7 mouse cellular contexts compared by ENCODE assay signal in the genomic region with DNA sequence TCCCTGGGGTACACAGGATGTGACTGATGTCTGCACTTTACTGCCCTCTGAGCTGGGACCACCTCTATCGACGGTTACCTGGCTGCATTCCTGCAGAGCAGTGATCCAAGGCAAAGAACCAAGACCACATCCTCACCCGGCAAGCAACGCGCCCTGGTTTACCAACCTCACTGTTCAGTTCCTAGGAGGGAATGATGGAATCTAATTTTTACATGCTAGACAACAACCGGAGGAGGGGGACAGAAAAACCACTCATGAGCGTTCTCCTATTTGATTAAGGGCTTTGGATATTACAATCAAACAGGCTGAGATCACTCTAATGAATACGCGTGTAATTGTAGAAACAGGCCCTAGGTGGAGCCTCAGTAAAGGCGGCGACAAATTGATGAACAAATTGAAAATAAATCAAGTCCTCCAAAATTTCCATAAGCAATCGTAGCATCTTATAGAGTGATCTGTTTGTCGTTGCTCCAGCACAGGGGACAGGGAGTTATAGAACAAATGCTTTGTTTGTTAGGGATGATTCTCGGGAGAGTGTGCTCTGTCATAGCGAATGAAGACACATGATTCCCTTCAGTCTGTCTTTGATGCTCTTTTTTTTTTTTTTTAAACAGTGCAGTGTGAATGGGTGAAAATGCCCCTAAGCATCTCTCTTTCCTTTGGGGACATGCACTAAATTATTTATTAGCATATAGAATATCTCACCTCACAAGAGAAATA. TPM values are rescaled to one million over a fixed set of nuclear protein-coding genes. Genes with fewer than 3 reads are reported as not detected.
DNase-seq lines count a peak whose midpoint lies in the region; ATAC-seq and TF ChIP-seq lines count a peak whose summit lies in the region.

No protein-coding gene starts in this region.

- H3K27ac ChIP-seq in neural tube, embryonic 12.5 days: no peak overlapping the region
- peak overlapping the region; percentile 76; the same call in 1 of the 2 replicates for H3K27ac ChIP-seq in hindbrain, postnatal 0 days

- DNase-seq in neural tube, embryonic 10.5 days (ENCODE audit: extremely low spot score, low spot score): no peak
- peak; percentile 62 to 72 for DNase-seq in cerebellum, postnatal 10 days
- DNase-seq in hindbrain, postnatal 0 days (ENCODE audit: low spot score): peak; percentile 73
- peak; percentile 40 to 51 for DNase-seq in left cerebral cortex, postnatal 25 days (ENCODE audit: low spot score in 2 of 2)
- DNase-seq in telencephalon, adult 2 months (ENCODE audit: low read depth, low spot score): peak; percentile 27
- DNase-seq in gastrocnemius, adult 8-10 months (ENCODE audit: low spot score in 2 of 2): no peak

- intact Hi-C loops in left cerebral cortex, postnatal 25 days (cut with DNase I): loop anchor here (2.0 to 5.0 kb wide), 2 partner anchors 108 to 511 kb away; partner anchors contain the start of gene Phip

- no peaks in the 10 kb centered on the region for H3K4me1 ChIP-seq in neural tube, embryonic 12.5 days
- no peaks in the 10 kb centered on the region for H3K4me1 ChIP-seq in hindbrain, postnatal 0 days (ENCODE audit: insufficient read depth, low read length)

- TF ChIP-seq CTCF in hindbrain, postnatal 0 days (IDR thresholded peaks at IDR 0.05; ENCODE audit: low read depth): peak; percentile 65

- H3K36me3 ChIP-seq in neural tube, embryonic 12.5 days: no peaks in the 10 kb centered on the region
- no peaks in the 10 kb centered on the region for H3K36me3 ChIP-seq in hindbrain, postnatal 0 days (ENCODE audit: insufficient read depth, low read length)

- 55% methylated on average over 15 of the region's 15 CpGs for WGBS in neural tube, embryonic 12.5 days
- WGBS in hindbrain, postnatal 0 days: 34% methylated on average over 15 of the region's 15 CpGs

- no peak overlapping the region for H3K4me3 ChIP-seq in neural tube, embryonic 12.5 days
- H3K4me3 ChIP-seq in hindbrain, postnatal 0 days (ENCODE audit: low read length): no peak overlapping the region

- H3K4me2 ChIP-seq in neural tube, embryonic 12.5 days (replicated peaks): 0 out of 2 replicates have a peak overlapping the region, but pooled peaks have one; percentile 1
- peak overlapping the region; percentile 43 for H3K4me2 ChIP-seq in hindbrain, postnatal 0 days (ENCODE audit: low read depth, low read length)

- no peaks in the 10 kb centered on the region for H3K27me3 ChIP-seq in neural tube, embryonic 12.5 days (replicated peaks)
- H3K27me3 ChIP-seq in hindbrain, postnatal 0 days (ENCODE audit: insufficient read depth, low read length): no peaks in the 10 kb centered on the region

- no peaks in the 10 kb centered on the region for H3K9me3 ChIP-seq in neural tube, embryonic 12.5 days
- no peaks in the 10 kb centered on the region for H3K9me3 ChIP-seq in hindbrain, postnatal 0 days (ENCODE audit: low read length)

- peak; percentile 48; the same call in 1 of the 2 replicates for ATAC-seq in neural tube, embryonic 12.5 days (ENCODE audit: low FRiP score, low read depth)
- peak; percentile 72 for ATAC-seq in hindbrain, postnatal 0 days

- no peak overlapping the region for H3K9ac ChIP-seq in neural tube, embryonic 12.5 days
- no peak overlapping the region for H3K9ac ChIP-seq in hindbrain, postnatal 0 days (replicated peaks; ENCODE audit: low read length)

RNA-seq across cellular contexts. Expression of gene Lca5, which starts 47.7 kb away (rescaled TPM):
- 20.8 and 21.2 TPM in 2 replicates for polyA plus RNA-seq in neural tube, embryonic 12.5 days (2016; fragmentation: Nextera tagmentation; extraction: Ambion mirVana)
- total RNA-seq in hindbrain, postnatal 0 days (2014; rRNA removed): 6.5 and 12.7 TPM in 2 replicates
- 12.7 and 13.5 TPM in 2 replicates for polyA plus RNA-seq in hindbrain, postnatal 0 days (2015; fragmentation: Nextera tagmentation; extraction: Ambion mirVana)
- total RNA-seq in left cerebral cortex, postnatal 25 days (2021): 10 to 100 TPM; 11.7 to 17.1 TPM
- 1 to 10 TPM in 2 of 4 experiments, under 1 TPM in 2; 0.34 to 2.4 (median 0.99) TPM for total RNA-seq in gastrocnemius, adult 8-10 months (2022)

RNA-seq across cellular contexts. Expression of gene Sh3bgrl2, which starts 59.5 kb away (rescaled TPM):
- 5.9 and 7.0 TPM in 2 replicates for polyA plus RNA-seq in neural tube, embryonic 12.5 days (2016; fragmentation: Nextera tagmentation; extraction: Ambion mirVana)
- total RNA-seq in hindbrain, postnatal 0 days (2014; rRNA removed): 9.0 and 11.9 TPM in 2 replicates
- polyA plus RNA-seq in hindbrain, postnatal 0 days (2015; fragmentation: Nextera tagmentation; extraction: Ambion mirVana): 7.1 and 10.0 TPM in 2 replicates
- total RNA-seq in left cerebral cortex, postnatal 25 days (2021): 10 to 100 TPM; 28.2 to 34.0 TPM
- 1 to 10 TPM in 2 of 4 experiments, under 1 TPM in 2; 0.24 to 1.5 (median 0.94) TPM for total RNA-seq in gastrocnemius, adult 8-10 months (2022)

Comparison
In these comparisons a context has a peak if more than half of its experiments do, and no peak if none do; other contexts are left out.
1. DNase-seq: peak in cerebellum, postnatal 10 days (2 of 2), hindbrain, postnatal 0 days (single experiment), left cerebral cortex, postnatal 25 days (2 of 2) and telencephalon, adult 2 months (single experiment); none in neural tube, embryonic 10.5 days (single experiment) and gastrocnemius, adult 8-10 months (0 of 2).